In genomic region chr5:132828993-132829392, GRCm38 (mm10) we compare ENCODE assay signal across 20 mouse cellular contexts.
DNase-seq lines count a peak whose midpoint lies in the region; ATAC-seq and TF ChIP-seq lines count a peak whose summit lies in the region.
"Had no signal": no experiment of that assay in that cellular context is flagged by ENCODE, and none has a peak within 500 bp of the region (broad histone marks: within the 10 kb centered on the region; RNA-seq: fewer than 3 reads in every experiment).

No protein-coding gene starts in this region.

- no peaks in the 10 kb centered on the region for H3K36me3 ChIP-seq in embryonic facial prominence, embryonic 14.5 days (ENCODE audit: control insufficient read depth, insufficient read depth, low read length)
- H3K36me3 ChIP-seq in embryonic facial prominence, embryonic 10.5 days (replicated peaks) = no peaks in the 10 kb centered on the region
- H3K36me3 ChIP-seq in kidney, embryonic 15.5 days = no peaks in the 10 kb centered on the region
- no peaks in the 10 kb centered on the region for H3K36me3 ChIP-seq in midbrain, embryonic 14.5 days (ENCODE audit: control insufficient read depth, insufficient read depth, low read length)
- no peaks in the 10 kb centered on the region for H3K36me3 ChIP-seq in midbrain, postnatal 0 days (ENCODE audit: insufficient read depth, low read length)
- H3K36me3 ChIP-seq: heart, embryonic 13.5 days; hindbrain, embryonic 13.5 days; intestine, embryonic 15.5 days had no signal

- DNase-seq in embryonic facial prominence, embryonic 14.5 days (ENCODE audit: low spot score) = peak; percentile 53
- DNase-seq in embryonic facial prominence, embryonic 10.5 days (ENCODE audit: low spot score) = no peak
- DNase-seq in kidney, postnatal 10 days = peak; percentile 14
- peak; percentile 42 for DNase-seq in midbrain, embryonic 14.5 days
- DNase-seq in midbrain, postnatal 0 days (ENCODE audit: low spot score) = no peak
- DNase-seq: adrenal gland, adult 8-10 months; cerebellum, adult 11-12 months; cerebellum, adult 9-10 months; forebrain, postnatal 0 days; gastrocnemius, adult 2 months; gastrocnemius, postnatal 36 days; heart, adult 11 months; heart, postnatal 4 days had no signal

- H3K27me3 ChIP-seq in embryonic facial prominence, embryonic 14.5 days (replicated peaks; ENCODE audit: control insufficient read depth, insufficient read depth, low read length) = no peaks in the 10 kb centered on the region
- no peaks in the 10 kb centered on the region for H3K27me3 ChIP-seq in embryonic facial prominence, embryonic 10.5 days (replicated peaks; ENCODE audit: low read depth, poor library complexity, severe bottlenecking)
- H3K27me3 ChIP-seq in kidney, embryonic 15.5 days = no peaks in the 10 kb centered on the region
- no peaks in the 10 kb centered on the region for H3K27me3 ChIP-seq in midbrain, embryonic 14.5 days (ENCODE audit: control insufficient read depth, insufficient read depth, low read length)
- no peaks in the 10 kb centered on the region for H3K27me3 ChIP-seq in midbrain, postnatal 0 days (ENCODE audit: insufficient read depth, low read length)
- H3K27me3 ChIP-seq: CH12.LX; heart, embryonic 13.5 days; hindbrain, embryonic 13.5 days; intestine, embryonic 15.5 days; Patski had no signal

- H3K4me1 ChIP-seq in embryonic facial prominence, embryonic 14.5 days (ENCODE audit: control insufficient read depth, insufficient read depth, low read length) = no peaks in the 10 kb centered on the region
- H3K4me1 ChIP-seq in embryonic facial prominence, embryonic 10.5 days = no peaks in the 10 kb centered on the region
- 0 out of 2 replicates have a peak, but pooled peaks cover 2% of the 10 kb centered on the region for H3K4me1 ChIP-seq in kidney, embryonic 15.5 days
- H3K4me1 ChIP-seq in midbrain, embryonic 14.5 days (ENCODE audit: control insufficient read depth, insufficient read depth, low read length) = no peaks in the 10 kb centered on the region
- no peaks in the 10 kb centered on the region for H3K4me1 ChIP-seq in midbrain, postnatal 0 days (ENCODE audit: insufficient read depth, low read length)
- H3K4me1 ChIP-seq: heart, embryonic 13.5 days; intestine, embryonic 15.5 days had no signal

- no peak overlapping the region for H3K27ac ChIP-seq in embryonic facial prominence, embryonic 14.5 days (replicated peaks; ENCODE audit: low read depth, low read length)
- no peak overlapping the region for H3K27ac ChIP-seq in embryonic facial prominence, embryonic 10.5 days (replicated peaks)
- H3K27ac ChIP-seq in kidney, embryonic 15.5 days = no peak overlapping the region
- no peak overlapping the region for H3K27ac ChIP-seq in midbrain, embryonic 14.5 days (replicated peaks; ENCODE audit: low read depth, low read length)
- no peak overlapping the region for H3K27ac ChIP-seq in midbrain, postnatal 0 days (ENCODE audit: low read depth, low read length)
- H3K27ac ChIP-seq: gastrocnemius, adult 2 months; heart, embryonic 13.5 days; hindbrain, embryonic 13.5 days; intestine, embryonic 15.5 days had no signal

- no peak overlapping the region for H3K4me3 ChIP-seq in embryonic facial prominence, embryonic 14.5 days (ENCODE audit: low read depth, low read length)
- no peak overlapping the region for H3K4me3 ChIP-seq in embryonic facial prominence, embryonic 10.5 days
- H3K4me3 ChIP-seq in kidney, embryonic 15.5 days (replicated peaks) = no peak overlapping the region
- H3K4me3 ChIP-seq in midbrain, embryonic 14.5 days (replicated peaks; ENCODE audit: low read depth, low read length) = no peak overlapping the region
- H3K4me3 ChIP-seq in midbrain, postnatal 0 days (ENCODE audit: low read depth, low read length) = no peak overlapping the region
- H3K4me3 ChIP-seq: gastrocnemius, adult 2 months; heart, embryonic 13.5 days; hindbrain, embryonic 13.5 days; intestine, embryonic 15.5 days had no signal

- H3K9me3 ChIP-seq in embryonic facial prominence, embryonic 14.5 days (ENCODE audit: control insufficient read depth, low read length) = no peaks in the 10 kb centered on the region
- no peaks in the 10 kb centered on the region for H3K9me3 ChIP-seq in embryonic facial prominence, embryonic 10.5 days
- H3K9me3 ChIP-seq in kidney, embryonic 15.5 days (replicated peaks) = no peaks in the 10 kb centered on the region
- 0 out of 2 replicates have a peak, but pooled peaks cover 5% of the 10 kb centered on the region for H3K9me3 ChIP-seq in midbrain, embryonic 14.5 days (ENCODE audit: control insufficient read depth, low read length)
- no peaks in the 10 kb centered on the region for H3K9me3 ChIP-seq in midbrain, postnatal 0 days (ENCODE audit: low read length)
- H3K9me3 ChIP-seq: heart, embryonic 13.5 days; hindbrain, embryonic 13.5 days; intestine, embryonic 15.5 days had no signal

- H3K4me2 ChIP-seq in embryonic facial prominence, embryonic 14.5 days (ENCODE audit: low read depth, low read length) = no peak overlapping the region
- no peak overlapping the region for H3K4me2 ChIP-seq in kidney, embryonic 15.5 days
- H3K4me2 ChIP-seq in midbrain, embryonic 14.5 days (ENCODE audit: low read length) = no peak overlapping the region
- no peak overlapping the region for H3K4me2 ChIP-seq in midbrain, postnatal 0 days (ENCODE audit: low read depth, low read length, poor library complexity, severe bottlenecking)
- H3K4me2 ChIP-seq: heart, embryonic 13.5 days; hindbrain, embryonic 13.5 days; intestine, embryonic 15.5 days had no signal

- TF ChIP-seq CTCF in midbrain, postnatal 0 days (IDR thresholded peaks at IDR 0.05) = no peak

- no peak for ATAC-seq in embryonic facial prominence, embryonic 14.5 days (ENCODE audit: low read depth)
- ATAC-seq in kidney, embryonic 15.5 days (replicated peaks; ENCODE audit: low FRiP score) = no peak
- no peak for ATAC-seq in midbrain, embryonic 14.5 days (ENCODE audit: low FRiP score, low TSS enrichment)
- ATAC-seq in midbrain, postnatal 0 days (ENCODE audit: low FRiP score) = no peak
- ATAC-seq in monocyte, adult 5-6 weeks (replicated peaks; ENCODE audit: insufficient number of reproducible peaks, low FRiP score, low TSS enrichment, poor library complexity, severe bottlenecking) = no peak
- ATAC-seq: forebrain, postnatal 0 days; intestine, embryonic 15.5 days; Patski had no signal

- H3K9ac ChIP-seq in embryonic facial prominence, embryonic 14.5 days (ENCODE audit: low read depth, low read length) = no peak overlapping the region
- H3K9ac ChIP-seq in kidney, embryonic 15.5 days = no peak overlapping the region
- H3K9ac ChIP-seq in midbrain, embryonic 14.5 days (replicated peaks; ENCODE audit: low read length) = no peak overlapping the region
- no peak overlapping the region for H3K9ac ChIP-seq in midbrain, postnatal 0 days (replicated peaks; ENCODE audit: low read length, poor library complexity, severe bottlenecking)
- H3K9ac ChIP-seq: forebrain, postnatal 0 days; heart, embryonic 13.5 days; hindbrain, embryonic 13.5 days; intestine, embryonic 15.5 days had no signal

- WGBS in embryonic facial prominence, embryonic 14.5 days = 63% methylated on average over 7 of the region's 7 CpGs
- WGBS in embryonic facial prominence, embryonic 10.5 days = 90% methylated on average over 7 of the region's 7 CpGs
- WGBS in kidney, embryonic 15.5 days = 87% methylated on average over 7 of the region's 7 CpGs
- 75% methylated on average over 7 of the region's 7 CpGs for WGBS in midbrain, embryonic 14.5 days
- 69% methylated on average over 7 of the region's 7 CpGs for WGBS in midbrain, postnatal 0 days

Comparison
In these comparisons a context has a peak if more than half of its experiments do, and no peak if none do; other contexts are left out.
1. DNase-seq: peak in embryonic facial prominence, embryonic 14.5 days (single experiment), kidney, postnatal 10 days (single experiment) and midbrain, embryonic 14.5 days (single experiment); none in embryonic facial prominence, embryonic 10.5 days (single experiment) and midbrain, postnatal 0 days (single experiment).